Mouse (Mus musculus) urinary bladder, adult 18-20 months (tissue): Measurements from ENCODE around the gene Bcl2l2.

Source experiments
- DNase-seq, 2 experiments: peaks; one replicate each; pipeline ENCODE4 v3.0.0; 2022; ENCODE audit warnings: low spot score in 2 of 2, mixed read lengths in 2 of 2

Gene Bcl2l2

GRCm38 (mm10) chr14:54883154-54884021, at the start of gene Bcl2l2, which contains the start of gene Gm20521:
Gene Bcl2l2 (plus strand): TSS chr14:54883377.
Gene Gm20521 (plus strand): TSS chr14:54883441.
- peak; percentile 69 to 81 for DNase-seq

DNA sequence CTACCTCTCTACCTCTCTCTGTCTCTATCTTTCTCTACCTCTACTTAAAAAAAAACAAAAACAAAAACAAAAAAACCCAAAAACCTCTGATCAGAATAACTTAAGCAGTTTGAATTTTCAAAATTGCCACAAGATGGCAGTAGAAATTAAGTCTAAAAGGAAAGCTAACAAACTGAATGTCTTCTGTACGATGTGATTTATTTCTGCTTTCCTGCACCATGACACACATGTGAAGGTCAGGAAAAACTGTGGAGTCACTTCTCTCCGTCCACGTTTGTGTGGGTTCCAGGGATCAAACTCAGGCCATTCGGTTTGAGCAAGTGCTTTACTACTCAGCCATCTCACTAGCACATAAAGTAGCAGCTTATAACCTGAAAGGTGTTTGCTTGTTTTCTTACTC, 39.7 kb upstream of the Bcl2l2 start:
- DNase-seq: peak in 1 of 2 experiments; percentile 27

GRCm38 (mm10) chr14:54855726-54856125, 27.5 kb upstream of the Bcl2l2 start:
- no peak for DNase-seq

GRCm38 (mm10) chr14:54856703-54857102, 26.5 kb upstream of the Bcl2l2 start:
- DNase-seq: no peak

- no peak for DNase-seq
Measured at GRCm38 (mm10) chr14:54857891-54858290, 25.3 kb upstream of the Bcl2l2 start.

- peak in 1 of 2 experiments; percentile 43 for DNase-seq
Measured at GRCm38 (mm10) chr14:54860511-54860910, 22.7 kb upstream of the Bcl2l2 start.

DNA sequence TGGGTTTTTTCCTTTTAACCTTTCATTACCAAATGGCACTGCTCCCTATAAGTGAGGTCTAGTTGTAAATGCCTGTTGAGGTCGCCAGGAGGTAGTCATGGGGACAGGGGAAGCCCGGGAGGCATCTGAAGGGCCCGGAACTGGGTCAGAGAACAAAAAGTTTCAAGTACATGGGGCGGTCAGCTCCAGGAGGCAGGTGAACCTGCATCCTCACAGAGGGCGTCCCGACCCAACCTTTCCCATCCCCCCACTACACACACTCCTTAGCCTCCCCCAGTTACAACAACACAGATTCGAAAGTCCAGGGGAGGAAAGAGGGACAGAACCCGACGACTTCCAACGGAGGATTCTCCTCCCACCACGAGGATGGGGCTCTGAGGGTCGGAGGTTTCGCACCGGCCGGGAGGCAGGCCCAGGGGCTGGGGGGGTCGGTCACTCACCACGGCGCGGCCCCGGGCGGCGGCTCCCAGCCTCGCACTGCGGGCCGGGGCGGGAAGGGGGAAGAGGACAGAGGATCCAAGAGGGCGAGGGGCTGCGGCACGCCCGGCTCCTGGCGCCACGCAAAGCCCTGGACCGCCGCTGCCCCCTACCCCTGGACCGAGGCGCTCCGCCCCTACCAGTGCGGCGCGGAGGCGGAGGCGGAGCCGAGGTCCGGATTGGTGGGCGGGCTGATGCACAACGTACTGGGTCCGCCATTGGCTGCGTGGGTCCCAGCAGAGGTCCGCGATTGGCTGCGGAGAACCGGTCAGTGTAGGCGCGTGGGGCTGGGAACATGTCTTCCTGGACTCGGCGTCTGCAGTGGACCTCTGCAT, 19.5 kb upstream of the Bcl2l2 start:
- peak; percentile 68 to 88 for DNase-seq

- DNase-seq: no peak
Measured at GRCm38 (mm10) chr14:54864313-54865036, 18.7 kb upstream of the Bcl2l2 start.

- DNase-seq: no peak
Measured at GRCm38 (mm10) chr14:54865626-54866025, 17.6 kb upstream of the Bcl2l2 start.

DNA sequence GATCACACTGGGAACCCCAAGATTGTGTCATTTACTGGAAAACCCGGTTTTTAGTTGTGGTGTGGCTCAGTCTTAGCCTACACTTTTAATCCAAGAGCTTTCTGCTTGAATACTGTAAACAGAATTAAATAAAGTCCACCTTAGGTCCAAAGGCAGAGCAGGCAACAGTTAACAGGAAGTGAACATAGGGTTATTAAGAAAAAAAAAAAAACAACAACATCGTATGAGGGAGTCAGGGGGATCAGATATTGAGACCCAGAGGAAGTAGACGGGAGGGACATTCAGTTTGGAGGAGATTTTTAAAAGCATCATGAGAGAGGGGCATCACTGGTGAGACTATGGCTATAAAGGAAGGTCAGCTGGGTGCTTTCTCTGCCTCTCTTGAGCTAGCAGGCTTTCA, 16.9 kb upstream of the Bcl2l2 start:
- DNase-seq: no peak

- no peak for DNase-seq
Measured at GRCm38 (mm10) chr14:54866936-54867335, 16.2 kb upstream of the Bcl2l2 start.

- DNase-seq: no peak
Measured at GRCm38 (mm10) chr14:54868026-54868425, 15.2 kb upstream of the Bcl2l2 start.

DNA sequence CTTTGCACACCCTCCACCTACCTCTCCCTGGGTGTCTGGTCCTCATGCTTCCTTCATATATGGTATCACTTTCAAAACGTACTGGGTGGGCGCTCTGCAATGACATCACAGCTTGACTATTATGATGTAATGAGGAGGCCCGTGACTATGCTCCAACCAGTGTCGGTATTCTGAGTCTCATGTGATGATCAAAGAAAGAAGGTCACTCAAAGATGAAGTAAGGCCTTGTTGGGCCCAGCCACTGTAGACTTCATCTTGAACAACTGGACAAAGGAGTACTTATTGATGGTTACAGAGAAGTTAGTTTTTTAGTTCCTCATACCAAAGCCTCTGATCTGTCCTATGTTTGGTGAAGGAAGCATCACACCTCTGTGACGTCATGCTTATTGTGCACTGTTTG, 12.3 kb upstream of the Bcl2l2 start, which contains the start of gene Homez:
Homez (minus strand) TSS at position 101 of the 400 bp plus-strand sequence.
- no peak for DNase-seq

- no peak for DNase-seq
Measured at GRCm38 (mm10) chr14:54874165-54874564, 9.0 kb upstream of the Bcl2l2 start.

GRCm38 (mm10) chr14:54875844-54876538, 7.2 kb upstream of the Bcl2l2 start:
- no peak for DNase-seq

- DNase-seq: peak; percentile 87 to 90
Measured at GRCm38 (mm10) chr14:54876539-54877047, 6.6 kb upstream of the Bcl2l2 start.

DNA sequence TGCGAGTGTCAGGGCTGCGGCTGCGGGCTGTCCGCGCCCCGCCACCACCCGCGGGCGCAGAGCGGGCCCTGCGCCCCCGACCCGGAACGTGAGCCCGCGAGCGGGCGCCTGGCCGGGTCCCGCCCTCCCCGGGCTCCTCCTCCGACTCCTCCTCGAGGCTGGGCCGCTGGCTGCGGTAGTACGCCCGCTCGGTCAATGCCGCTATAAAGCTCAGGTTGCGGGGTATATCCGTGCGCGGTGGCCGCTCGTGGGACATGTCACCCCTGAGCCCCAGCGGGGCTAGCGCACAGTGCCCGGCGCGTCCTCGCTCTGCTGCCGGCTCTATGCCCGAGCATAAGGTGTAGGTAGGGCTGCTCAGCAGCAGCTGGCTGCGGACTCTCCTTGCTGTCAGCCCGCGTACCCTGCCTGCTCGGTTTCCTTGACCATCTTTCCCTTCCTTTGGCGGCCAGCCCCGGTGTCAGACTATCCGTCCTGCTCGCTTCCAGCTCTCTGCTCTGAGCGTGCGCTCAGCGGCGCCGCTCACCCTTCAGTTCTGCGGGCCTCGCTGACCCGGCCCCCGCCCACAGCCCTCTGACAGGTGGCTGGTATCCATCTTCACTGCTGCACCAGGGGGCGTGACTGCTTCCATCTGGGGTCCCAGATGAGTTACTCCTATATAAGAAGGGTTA, 6.0 kb upstream of the Bcl2l2 start, which contains the start of gene Ppp1r3e:
Ppp1r3e (minus strand) TSS at position 503 of the 668 bp plus-strand sequence.
- peak; percentile 56 to 82 for DNase-seq

DNA sequence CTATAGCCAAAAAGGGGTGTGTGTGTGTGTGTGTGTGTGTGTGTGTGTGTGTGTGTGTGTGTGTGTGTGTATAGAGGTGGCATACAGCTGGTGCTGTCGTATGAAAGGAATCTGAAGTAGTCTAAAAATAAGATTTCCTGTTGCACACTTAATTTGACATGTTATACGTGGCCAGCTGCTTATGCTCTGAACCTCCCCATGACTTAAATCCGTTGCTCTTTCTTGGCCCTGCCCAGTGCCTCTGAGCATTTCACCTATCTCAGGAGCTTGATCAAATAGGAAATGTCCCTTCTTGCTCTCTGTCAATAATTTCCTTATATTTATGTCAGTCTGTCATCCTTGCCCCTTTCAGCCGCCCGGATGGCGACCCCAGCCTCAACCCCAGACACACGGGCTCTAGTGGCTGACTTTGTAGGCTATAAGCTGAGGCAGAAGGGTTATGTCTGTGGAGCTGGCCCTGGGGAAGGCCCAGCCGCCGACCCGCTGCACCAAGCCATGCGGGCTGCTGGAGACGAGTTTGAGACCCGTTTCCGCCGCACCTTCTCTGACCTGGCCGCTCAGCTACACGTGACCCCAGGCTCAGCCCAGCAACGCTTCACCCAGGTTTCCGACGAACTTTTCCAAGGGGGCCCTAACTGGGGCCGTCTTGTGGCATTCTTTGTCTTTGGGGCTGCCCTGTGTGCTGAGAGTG, 990 bp downstream of the Bcl2l2 start:
- no peak for DNase-seq

DNA sequence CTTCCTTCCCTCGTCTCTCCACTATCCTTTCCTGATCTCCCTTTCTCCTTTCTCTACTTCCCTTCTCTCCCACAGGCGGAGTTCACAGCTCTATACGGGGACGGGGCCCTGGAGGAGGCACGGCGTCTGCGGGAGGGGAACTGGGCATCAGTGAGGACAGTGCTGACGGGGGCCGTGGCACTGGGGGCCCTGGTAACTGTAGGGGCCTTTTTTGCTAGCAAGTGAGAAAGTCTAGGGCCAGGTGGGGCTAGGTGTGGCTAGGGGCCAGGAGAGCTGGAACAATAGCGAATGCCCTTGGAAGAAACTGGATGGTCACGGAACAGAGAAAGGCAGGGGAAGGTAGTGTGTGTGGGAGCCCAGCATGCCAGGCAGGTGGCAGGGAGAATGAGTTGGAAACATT, 2.1 kb downstream of the Bcl2l2 start:
- no peak for DNase-seq

GRCm38 (mm10) chr14:54892200-54892599, 9.0 kb downstream of the Bcl2l2 start, which contains the start of gene Pabpn1:
Gene Pabpn1 (plus strand): TSS chr14:54892500.
- DNase-seq: no peak
